Mouse (Mus musculus): ENCODE data around the gene Dapk1.

DNA sequence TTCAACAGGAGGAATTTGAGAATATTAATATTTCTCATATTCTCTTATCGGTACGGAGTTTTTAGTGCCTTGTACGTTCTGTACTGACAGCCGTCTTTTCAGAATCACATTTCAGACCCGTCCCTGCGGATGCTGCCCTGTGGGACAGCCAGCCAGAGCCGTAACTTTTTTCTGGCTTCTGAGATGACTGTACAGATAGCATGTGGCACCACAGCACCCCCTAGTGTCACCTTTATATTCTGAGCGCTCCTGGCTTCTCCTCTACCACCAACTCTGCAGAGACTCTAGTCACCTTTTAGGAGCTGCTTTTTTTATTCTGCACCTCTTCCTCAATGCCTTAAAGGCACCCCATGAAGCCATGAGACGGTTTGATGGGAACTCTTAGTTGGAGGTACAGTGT, 136.7 kb downstream of the Dapk1 start:
- TF ChIP-seq POLR2A (IDR thresholded peaks at IDR 0.05; ENCODE audit: borderline replicate concordance, control insufficient read depth, low read depth, low read length) (no peak), CTCF (IDR thresholded peaks at IDR 0.05; ENCODE audit: control insufficient read depth, insufficient read depth, low read length) (peak; percentile 59)
